Mouse (Mus musculus) kidney, adult 2 months (tissue): ENCODE data around the gene Pias4. TPM values are rescaled to one million over a fixed set of nuclear protein-coding genes. Genes with fewer than 3 reads are reported as not detected.

Experiments used
- DNase-seq: peaks from one replicate; pipeline ENCODE4 v3.0.0; 2021
- H3K27ac ChIP-seq: fragments of 200-500 bp; 2 replicates; pipeline ENCODE4 v1.5.1; 2012; ENCODE audit warnings: low read depth, low read length, control low read depth, inconsistent platforms; ENCODE audit not compliant: insufficient read depth
- H3K27me3 ChIP-seq: fragments of 200-500 bp; replicated peaks from 2 replicates; pipeline ENCODE4 v1.6.1; 2012; ENCODE audit warnings: mild to moderate bottlenecking, moderate library complexity, low read length, inconsistent platforms; ENCODE audit not compliant: control insufficient read depth, insufficient read depth
- H3K36me3 ChIP-seq: fragments of 200-500 bp; 2 replicates; pipeline ENCODE4 v1.6.1; 2012; ENCODE audit warnings: mild to moderate bottlenecking, moderate library complexity, low read length, inconsistent platforms; ENCODE audit not compliant: control insufficient read depth, insufficient read depth
- H3K4me1 ChIP-seq: fragments of 200-500 bp; 2 replicates; pipeline ENCODE4 v1.6.1; 2011; ENCODE audit warnings: low read length; ENCODE audit not compliant: control insufficient read depth, insufficient read depth
- H3K4me3 ChIP-seq: fragments of 200-500 bp; 2 replicates; pipeline ENCODE4 v1.5.1; 2011; ENCODE audit warnings: mild to moderate bottlenecking, low read depth, low read length, control low read depth; ENCODE audit not compliant: insufficient read depth
- CTCF ChIP-seq: fragments of 200-500 bp; conservative IDR thresholded peaks from 2 replicates; pipeline ENCODE4 v1.5.1; 2011; ENCODE audit warnings: low read depth, mild to moderate bottlenecking, control low read depth, low read length, moderate library complexity, mixed read lengths; ENCODE audit not compliant: insufficient read depth, insufficient read length
- POLR2A ChIP-seq: fragments of 200-500 bp; IDR thresholded peaks from one replicate; pipeline ENCODE4 v1.6.1; 2011; ENCODE audit warnings: low read depth, low read length, control low read depth
- WGBS: fragments of 180-500 bp; shearing (Covaris S2); methylation state at CpG from one replicate; pipeline ENCODE4 v1.1.7; 2018; 5-methylcytosine and 5-hydroxymethylcytosine counted together
- polyA plus RNA-seq: library from polyadenylated mRNA; depleted of rRNA; stranded (reverse); fragments of >200 nt; gene quantifications from 2 replicates; pipeline ENCODE4 v1.2.3, GENCODE M21; 2012

Gene Pias4
- polyA plus RNA-seq, 1 experiment: 36.8 TPM

DNA sequence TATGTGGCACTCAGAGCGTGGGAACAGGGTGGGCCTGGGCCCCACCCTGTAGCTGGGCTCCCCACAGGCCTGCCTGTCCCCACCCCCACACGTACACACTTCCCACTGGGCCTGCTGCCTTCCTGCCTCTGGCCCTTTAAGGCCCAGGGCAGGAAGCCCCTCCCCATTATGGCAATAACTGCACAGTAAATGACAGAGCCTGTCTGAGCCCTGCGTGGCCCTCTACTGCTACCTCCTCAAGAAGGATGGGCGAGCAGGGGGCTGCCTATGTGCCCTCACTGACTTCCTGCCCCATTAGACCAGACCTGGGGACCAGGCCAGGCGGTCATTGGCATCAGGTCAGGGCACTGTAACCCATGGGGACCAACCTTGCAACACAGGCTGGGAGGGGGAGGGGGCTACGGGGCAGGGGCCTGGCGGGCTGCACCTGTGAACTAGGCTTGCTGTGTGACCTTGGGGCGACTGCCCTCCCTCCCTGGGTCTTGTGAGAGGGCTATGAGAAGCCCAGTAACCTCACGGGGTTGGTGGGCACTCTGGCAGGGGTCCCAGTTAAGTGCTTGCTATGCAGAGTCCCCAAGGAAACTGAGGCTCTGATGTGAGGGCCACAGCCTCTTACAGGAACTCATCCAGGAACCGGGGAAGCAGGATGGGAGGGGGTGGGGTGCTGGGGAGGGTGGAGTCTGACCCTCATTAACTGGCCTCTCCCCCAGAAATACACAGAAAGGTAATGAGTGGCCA lies 26.8 kb downstream of the Pias4 start:
- Histone ChIP-seq H3K27me3 (no peaks in the 10 kb centered on the region), H3K4me1 (peaks cover 22% of the 10 kb centered on the region), H3K4me3 (peak overlapping the region; percentile 20; the same call in 1 of the 2 replicates), H3K27ac (no peak overlapping the region), H3K36me3 (peaks cover 5% of the 10 kb centered on the region; the same call in 1 of the 2 replicates)
- TF ChIP-seq POLR2A: no peak
- TF ChIP-seq CTCF: no peak
- peak; percentile 43 for DNase-seq
- 30% methylated on average over 10 of the region's 10 CpGs for WGBS

GRCm38 (mm10) chr10:81140005-81140404 lies 27.7 kb downstream of the Pias4 start:
- Histone ChIP-seq H3K27me3 (no peaks in the 10 kb centered on the region), H3K4me1 (peaks cover 24% of the 10 kb centered on the region), H3K4me3 (no peak overlapping the region), H3K36me3 (peaks cover 5% of the 10 kb centered on the region; the same call in 1 of the 2 replicates), H3K27ac (no peak overlapping the region)
- TF ChIP-seq CTCF: no peak
- TF ChIP-seq POLR2A: no peak
- DNase-seq: no peak
- 22% methylated on average over 8 of the region's 8 CpGs for WGBS

- Histone ChIP-seq H3K36me3 (peaks cover 2% of the 10 kb centered on the region; the same call in 1 of the 2 replicates), H3K27me3 (no peaks in the 10 kb centered on the region), H3K4me1 (peaks cover 28% of the 10 kb centered on the region), H3K27ac (no peak overlapping the region), H3K4me3 (no peak overlapping the region)
- TF ChIP-seq CTCF: no peak
- TF ChIP-seq POLR2A: no peak
- 59% methylated on average over 4 of the region's 4 CpGs for WGBS
- no peak for DNase-seq
Measured at GRCm38 (mm10) chr10:81139529-81139846, 28.2 kb downstream of the Pias4 start.

DNA sequence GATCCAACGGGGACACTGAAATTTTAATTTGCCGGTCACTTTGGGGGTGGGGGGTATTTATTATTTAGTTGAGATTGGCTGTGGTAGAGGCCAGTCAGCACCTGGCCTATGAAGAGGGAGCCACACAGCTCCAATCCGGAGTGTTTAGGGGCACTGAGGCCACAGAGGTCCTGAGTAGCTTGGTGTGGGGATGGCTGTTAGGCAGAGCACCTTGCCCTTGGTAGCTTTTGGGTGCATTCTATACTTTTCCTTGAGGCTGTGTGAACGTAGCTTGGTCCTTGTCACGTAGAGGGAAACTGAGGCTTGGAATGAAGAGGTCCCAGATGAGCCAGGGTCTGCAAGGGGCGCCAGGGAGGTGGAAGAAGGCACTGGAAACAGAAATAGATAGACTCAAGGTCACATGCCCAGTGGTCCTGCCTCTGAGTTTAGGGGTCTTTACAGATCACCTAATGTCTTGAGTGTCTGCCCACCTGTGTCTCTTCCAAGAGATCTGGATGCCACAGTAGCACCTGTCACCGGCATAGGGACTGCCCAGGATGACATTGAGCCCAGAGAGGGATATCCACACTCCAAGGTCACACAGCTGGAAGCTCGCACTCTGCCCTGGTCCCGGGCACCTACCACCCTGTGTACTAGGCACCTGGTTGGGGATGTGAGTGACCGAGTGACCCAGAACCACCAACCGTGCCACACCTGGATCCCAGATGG lies 28.7 kb downstream of the Pias4 start:
- Histone ChIP-seq H3K4me3 (peak overlapping the region; percentile 98), H3K27me3 (no peaks in the 10 kb centered on the region), H3K27ac (no peak overlapping the region), H3K4me1 (peaks cover 30% of the 10 kb centered on the region), H3K36me3 (no peaks in the 10 kb centered on the region)
- 31% methylated on average over 11 of the region's 11 CpGs for WGBS
- TF ChIP-seq POLR2A: no peak
- TF ChIP-seq CTCF: no peak
- DNase-seq: no peak

GRCm38 (mm10) chr10:81138131-81138782 lies 29.5 kb downstream of the Pias4 start:
- Histone ChIP-seq H3K36me3 (no peaks in the 10 kb centered on the region), H3K4me1 (peaks cover 32% of the 10 kb centered on the region), H3K27me3 (no peaks in the 10 kb centered on the region), H3K27ac (peak overlapping the region; percentile 93), H3K4me3 (peak overlapping the region; percentile 98)
- no peak for TF ChIP-seq CTCF
- no peak for TF ChIP-seq POLR2A
- no peak for DNase-seq
- WGBS: 1% methylated on average over 24 of the region's 24 CpGs

GRCm38 (mm10) chr10:81137252-81138130 lies 30.2 kb downstream of the Pias4 start:
- H3K4me3 ChIP-seq: peak overlapping the region; percentile 98
- no peaks in the 10 kb centered on the region for H3K27me3 ChIP-seq
- no peak for TF ChIP-seq CTCF
- TF ChIP-seq POLR2A: no peak
- H3K4me1 ChIP-seq: peaks cover 32% of the 10 kb centered on the region
- DNase-seq: peak; percentile 99
- WGBS: under 1% methylated on average over 88 of the region's 89 CpGs
- H3K27ac ChIP-seq: peak overlapping the region; percentile 93
- no peaks in the 10 kb centered on the region for H3K36me3 ChIP-seq
